Mouse (Mus musculus) T-helper 1 cell (primary cell): ENCODE results near the gene Slc6a16.

Source experiments
- in situ Hi-C: fragments of 300-600 bp; cut with MboI, MseI; formaldehyde crosslinking; loops from one replicate; pipeline ENCODE4 v1.15.1; 2025; ENCODE audit warnings: high pct_unique_total_duplicates

The Slc6a16 gene

GRCm38 (mm10) chr7:45253806-45254205, 12.9 kb downstream of the Slc6a16 start:
- in situ Hi-C loops: loop anchor here (10.0 kb wide), 1 partner anchor 859 kb away; no protein-coding TSS in a partner anchor

- in situ Hi-C loops: loop anchor here (10.0 kb wide), 1 partner anchor 861 kb away; no protein-coding TSS in a partner anchor
Measured at GRCm38 (mm10) chr7:45255822-45256221, 14.9 kb downstream of the Slc6a16 start.

DNA sequence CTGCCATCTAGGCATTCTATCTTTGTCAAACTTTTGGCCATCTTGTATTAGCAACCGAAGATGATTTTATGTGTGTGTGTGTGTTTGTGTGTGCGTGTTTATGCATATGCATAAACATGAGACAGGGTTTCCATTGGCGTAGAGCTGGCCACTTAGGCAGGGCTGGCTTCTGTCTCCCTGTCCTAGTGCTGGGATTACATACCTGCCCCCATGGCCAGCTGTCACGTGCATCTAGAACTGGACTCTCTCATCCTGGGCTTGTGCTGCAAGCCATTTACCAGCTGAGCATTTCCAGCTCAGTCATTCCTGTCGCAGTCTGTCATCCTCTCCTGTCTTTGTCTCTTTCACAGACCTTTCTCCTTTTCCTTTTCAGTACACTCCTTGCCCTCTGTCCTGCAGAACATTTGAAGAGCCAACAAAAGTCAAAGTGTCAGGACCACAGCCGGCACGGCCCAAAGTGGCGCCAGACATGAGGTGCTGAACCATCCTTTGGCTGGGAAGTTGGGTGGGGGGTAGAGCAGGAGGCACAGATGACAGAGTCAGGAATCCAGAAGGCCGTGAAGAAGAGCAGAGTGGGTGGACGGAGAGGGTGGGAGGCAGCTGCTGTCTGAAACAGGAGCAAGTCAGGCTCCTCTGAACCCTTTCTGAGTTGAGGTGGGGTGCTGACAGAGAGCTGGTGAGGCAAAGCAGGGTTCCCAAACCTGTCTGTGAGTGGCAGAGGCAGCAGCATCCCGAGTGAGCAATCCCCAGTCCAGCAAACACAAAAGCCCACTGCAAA, 16.4 kb downstream of the Slc6a16 start:
- in situ Hi-C loops: loop anchor here (10.0 kb wide), 1 partner anchor 862 kb away; no protein-coding TSS in a partner anchor

- in situ Hi-C loops: loop anchor here (10.0 kb wide), 1 partner anchor 864 kb away; no protein-coding TSS in a partner anchor
Measured at GRCm38 (mm10) chr7:45259281-45259680, 18.4 kb downstream of the Slc6a16 start.

GRCm38 (mm10) chr7:45262266-45262665, 21.4 kb downstream of the Slc6a16 start:
- in situ Hi-C loops: no loop called here

DNA sequence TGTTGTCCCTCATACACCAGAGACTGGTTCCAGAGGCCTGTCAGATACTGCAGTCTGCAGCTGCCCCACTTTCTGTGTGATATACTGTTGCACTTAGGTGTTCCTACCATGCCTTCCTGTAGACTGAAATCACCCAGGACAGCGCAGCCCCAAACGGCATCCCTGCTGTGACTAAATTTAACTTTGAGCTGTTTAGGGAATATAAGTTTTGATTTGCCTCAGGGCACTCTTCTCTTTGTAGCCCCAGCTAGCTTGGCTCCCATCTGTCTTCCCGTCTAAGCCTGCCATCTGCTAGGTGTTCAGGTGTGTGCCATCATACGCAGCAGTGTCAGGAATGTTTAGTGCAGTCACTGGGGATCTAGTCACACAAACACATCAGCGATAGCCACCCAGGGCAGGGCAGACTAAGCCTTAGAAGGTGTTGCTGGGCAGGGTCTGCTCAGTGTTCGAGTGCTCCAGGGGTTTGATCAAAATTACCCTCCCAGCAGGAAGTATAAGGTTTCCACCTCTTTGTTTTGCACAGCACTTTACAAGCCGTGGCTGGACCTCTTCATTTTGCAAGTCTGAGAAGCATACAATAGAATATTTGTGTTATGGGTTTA, 22.2 kb downstream of the Slc6a16 start:
- in situ Hi-C loops: no loop called here

DNA sequence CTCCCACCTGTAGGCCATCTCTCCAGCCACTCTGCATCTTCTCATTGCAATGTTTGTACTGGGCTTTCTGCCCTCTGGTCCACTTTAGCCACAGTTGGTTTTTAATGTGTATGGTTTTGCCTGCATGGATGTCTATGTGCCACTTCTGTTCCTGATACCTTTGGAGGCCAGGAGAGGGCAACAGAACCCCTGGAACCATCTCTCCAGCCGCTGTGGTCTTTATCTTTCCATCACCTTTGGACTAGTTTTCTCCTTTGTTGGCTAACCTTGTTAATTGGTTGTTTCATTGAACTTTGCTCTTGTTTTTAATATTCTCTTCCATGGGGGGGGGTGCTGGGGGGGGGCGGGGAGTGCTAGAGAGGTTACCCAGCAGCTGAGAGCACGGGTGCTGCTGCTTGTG, 23.5 kb downstream of the Slc6a16 start:
- in situ Hi-C loops: no loop called here

DNA sequence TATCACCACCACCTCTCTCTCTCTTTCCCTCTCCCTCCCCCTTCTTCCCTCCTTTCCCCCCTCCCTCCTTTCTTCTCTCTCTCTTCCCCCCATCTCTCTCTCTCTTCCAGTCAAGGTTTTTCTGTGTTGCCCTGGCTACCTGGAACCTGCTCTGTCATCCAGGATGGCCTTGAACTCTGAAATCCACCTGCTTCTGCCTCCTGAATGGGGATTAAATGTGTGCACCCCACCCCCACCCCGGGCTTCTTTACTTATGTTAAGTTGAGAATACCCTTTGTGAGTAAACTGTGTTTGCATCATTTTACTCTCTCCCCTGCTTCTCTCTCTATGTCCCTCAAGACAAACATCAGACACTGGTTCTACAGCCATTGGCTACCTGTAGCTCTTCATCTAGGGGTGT, 24.6 kb downstream of the Slc6a16 start:
- in situ Hi-C loops: no loop called here

- in situ Hi-C loops: no loop called here
Measured at GRCm38 (mm10) chr7:45272786-45273412, 32.0 kb downstream of the Slc6a16 start.

GRCm38 (mm10) chr7:45273672-45274071, 32.8 kb downstream of the Slc6a16 start:
- in situ Hi-C loops: no loop called here

- in situ Hi-C loops: no loop called here
Measured at GRCm38 (mm10) chr7:45277136-45277760, 36.4 kb downstream of the Slc6a16 start, which contains the start of gene Slc6a21. TSS of gene Slc6a21 (plus strand) at chr7:45277513.

GRCm38 (mm10) chr7:45286486-45286885, 45.6 kb downstream of the Slc6a16 start:
- in situ Hi-C loops: no loop called here

DNA sequence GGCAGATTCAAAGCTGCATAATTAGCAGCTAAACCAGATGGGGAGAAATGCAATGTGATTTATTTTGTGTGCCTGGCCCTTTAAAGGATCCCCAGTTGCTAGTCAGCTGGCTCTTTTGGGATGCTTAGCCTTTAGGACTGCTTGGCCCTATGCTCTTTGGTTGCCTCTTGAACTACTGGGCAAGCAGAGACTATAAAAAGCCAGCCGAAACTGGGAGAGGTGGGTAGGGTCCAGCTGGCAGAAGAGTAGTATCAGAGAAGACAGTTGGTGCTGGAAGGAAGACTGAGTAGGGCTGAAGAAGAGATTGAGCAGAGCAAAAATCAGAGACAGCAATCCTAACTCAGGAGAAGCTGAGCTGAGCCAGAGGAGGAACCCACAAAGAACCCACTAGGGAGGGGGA, 55.7 kb downstream of the Slc6a16 start:
- in situ Hi-C loops: no loop called here

DNA sequence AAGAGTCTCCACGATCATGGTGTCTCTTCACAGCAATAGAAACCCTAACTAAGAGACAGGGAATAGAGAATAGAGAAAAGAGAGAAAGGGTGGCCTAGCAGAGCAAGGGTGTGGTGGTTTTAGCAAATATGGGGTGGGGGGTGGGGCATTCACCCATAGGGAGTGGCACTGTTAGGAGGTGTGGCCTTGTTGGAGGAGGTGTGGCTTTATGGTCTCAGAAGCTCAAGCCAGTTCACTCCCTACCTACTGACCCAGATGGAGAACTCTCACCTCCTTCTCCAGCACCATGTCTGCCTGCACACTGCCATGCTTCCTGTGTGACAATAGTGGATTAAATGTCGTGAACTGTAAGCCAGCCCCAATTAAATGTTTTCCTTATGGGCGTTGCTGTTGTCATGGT, 56.7 kb downstream of the Slc6a16 start:
- in situ Hi-C loops: no loop called here

- in situ Hi-C loops: no loop called here
Measured at GRCm38 (mm10) chr7:45299752-45300151, 58.9 kb downstream of the Slc6a16 start.

- in situ Hi-C loops: no loop called here
Measured at GRCm38 (mm10) chr7:45300270-45300669, 59.4 kb downstream of the Slc6a16 start.

- in situ Hi-C loops: no loop called here
Measured at GRCm38 (mm10) chr7:45302626-45303025, 61.7 kb downstream of the Slc6a16 start.

DNA sequence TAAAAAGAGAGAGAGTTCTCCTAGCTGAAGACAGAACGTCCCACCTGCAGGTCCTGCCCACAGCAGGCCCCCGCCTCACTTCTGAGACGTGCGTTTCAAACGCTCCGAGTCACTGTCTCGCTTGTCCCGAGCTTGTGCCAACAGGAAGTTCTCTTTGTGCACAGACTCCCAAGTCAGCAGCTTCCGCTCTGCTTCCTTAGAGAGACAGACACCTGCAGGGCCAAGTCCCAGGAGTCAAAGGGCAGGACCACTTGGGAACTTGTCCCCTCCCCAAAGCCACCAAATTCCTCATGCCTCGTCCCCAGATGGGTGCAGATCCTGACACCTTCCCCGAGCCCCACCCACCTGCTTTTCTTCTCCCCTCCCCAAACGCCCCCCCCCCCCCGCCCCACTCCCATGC, 64.0 kb downstream of the Slc6a16 start:
- in situ Hi-C loops: no loop called here

- in situ Hi-C loops: no loop called here
Measured at GRCm38 (mm10) chr7:45305275-45305674, 64.4 kb downstream of the Slc6a16 start.

GRCm38 (mm10) chr7:45308551-45309240, 67.8 kb downstream of the Slc6a16 start:
- in situ Hi-C loops: no loop called here

DNA sequence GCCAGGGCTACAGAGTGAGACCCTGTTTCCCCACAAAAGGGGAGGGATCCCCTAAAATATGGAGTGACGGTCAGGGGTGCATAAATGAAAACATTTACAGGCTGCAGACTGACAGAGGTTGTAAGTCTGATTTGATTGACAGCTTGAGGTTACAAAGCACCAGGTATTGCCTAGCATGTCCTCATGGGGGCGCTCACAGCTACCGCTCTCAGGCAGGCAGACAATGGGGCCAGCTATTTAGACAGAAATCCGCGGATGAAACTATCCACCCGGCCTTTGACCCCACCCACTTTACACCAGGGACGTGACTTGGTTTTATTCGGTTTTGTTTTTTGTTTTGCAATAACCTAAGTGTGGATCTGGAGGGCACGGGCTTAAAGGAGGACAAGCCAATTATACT, 68.6 kb downstream of the Slc6a16 start:
- in situ Hi-C loops: no loop called here
